Mouse (Mus musculus) cerebellum, postnatal 14 days (tissue): ENCODE measurements around the gene Mrfap1.

Experiments
- DNase-seq, 2 experiments: peaks; one replicate each; pipeline ENCODE4 v3.0.0; 2021; ENCODE audit warnings: mixed read lengths in 2 of 2

The Mrfap1 gene

GRCm38 (mm10) chr5:36796296-36797014 lies at the start of gene Mrfap1:
Gene Mrfap1, minus strand, starts transcription at chr5:36796772.
- DNase-seq, result peak; percentile 94 to 96

GRCm38 (mm10) chr5:36844490-36844889 lies 47.9 kb upstream of the Mrfap1 start:
- DNase-seq, result no peak

- DNase-seq, result no peak
These were observed 45.1 kb upstream of the Mrfap1 start for GRCm38 (mm10) chr5:36841701-36842100.

GRCm38 (mm10) chr5:36840092-36840491 lies 43.5 kb upstream of the Mrfap1 start:
- DNase-seq, result peak; percentile 37 to 44

GRCm38 (mm10) chr5:36839602-36840001 lies 43.0 kb upstream of the Mrfap1 start:
- DNase-seq, result no peak

- peak; percentile 96 to 97 for DNase-seq
These were observed 42.5 kb upstream of the Mrfap1 start for GRCm38 (mm10) chr5:36839032-36839431.

- DNase-seq, result peak; percentile 93 to 95
These were observed 39.4 kb upstream of the Mrfap1 start for GRCm38 (mm10) chr5:36835933-36836332.

- DNase-seq, result peak; percentile 66 to 68
These were observed 34.7 kb upstream of the Mrfap1 start for GRCm38 (mm10) chr5:36831272-36831671.

GRCm38 (mm10) chr5:36829913-36830879 lies 33.6 kb upstream of the Mrfap1 start, which contains the start of gene Man2b2:
Gene Man2b2, minus strand, starts transcription at chr5:36830653.
- DNase-seq, result peak; percentile 93 to 98

- no peak for DNase-seq
These were observed 32.5 kb upstream of the Mrfap1 start for GRCm38 (mm10) chr5:36829098-36829497.

GRCm38 (mm10) chr5:36822907-36823306 lies 26.3 kb upstream of the Mrfap1 start:
- no peak for DNase-seq

GRCm38 (mm10) chr5:36820142-36820541 lies 23.6 kb upstream of the Mrfap1 start:
- peak; percentile 65 to 80 for DNase-seq

GRCm38 (mm10) chr5:36819742-36820141 lies 23.2 kb upstream of the Mrfap1 start:
- peak in 1 of 2 experiments; percentile 39 for DNase-seq

GRCm38 (mm10) chr5:36817738-36818137 lies 21.2 kb upstream of the Mrfap1 start:
- DNase-seq, result no peak

- no peak for DNase-seq
These were observed 18.0 kb upstream of the Mrfap1 start for GRCm38 (mm10) chr5:36814554-36814953.

GRCm38 (mm10) chr5:36811413-36811812 lies 14.8 kb upstream of the Mrfap1 start:
- DNase-seq, result peak; percentile 88 to 92

- no peak for DNase-seq
These were observed 14.1 kb upstream of the Mrfap1 start for GRCm38 (mm10) chr5:36810634-36811033.

GRCm38 (mm10) chr5:36809123-36809522 lies 12.6 kb upstream of the Mrfap1 start:
- DNase-seq, result peak in 1 of 2 experiments; percentile 46

GRCm38 (mm10) chr5:36807106-36807505 lies 10.5 kb upstream of the Mrfap1 start:
- DNase-seq, result no peak

- DNase-seq, result no peak
These were observed 719 bp upstream of the Mrfap1 start for GRCm38 (mm10) chr5:36797291-36797690.

GRCm38 (mm10) chr5:36795647-36796295 lies 801 bp downstream of the Mrfap1 start:
- DNase-seq, result peak; percentile 80

- DNase-seq, result no peak
These were observed 4.7 kb downstream of the Mrfap1 start for GRCm38 (mm10) chr5:36791861-36792260.

- DNase-seq, result no peak
These were observed 10.5 kb downstream of the Mrfap1 start for GRCm38 (mm10) chr5:36786052-36786451.
